Mouse (Mus musculus) liver, embryonic 14.5 days (tissue): ENCODE measurements around the gene Phlpp1.

Source experiments
- CTCF ChIP-seq: IDR thresholded peaks from 2 replicates; pipeline ENCODE4 v1.5.1; 2016; ENCODE audit warnings: antibody characterized with exemption, low read depth, control low read depth
- EP300 ChIP-seq: IDR thresholded peaks from 2 replicates; pipeline ENCODE4 v1.6.1; 2016; ENCODE audit warnings: antibody characterized with exemption, low read depth

- no peak for TF ChIP-seq CTCF
- no peak for TF ChIP-seq EP300
These were observed 182.4 kb downstream of the Phlpp1 start for GRCm38 (mm10) chr1:106353993-106354392.
